Mouse (Mus musculus) heart, postnatal 36 days (tissue): Measurements from ENCODE around the gene Ccni. TPM values are rescaled to one million over a fixed set of nuclear protein-coding genes. Genes with fewer than 3 reads are reported as not detected.

Source experiments
- DNase-seq, 2 experiments: peaks; one replicate each; pipeline ENCODE4 v3.0.0; 2021 to 2022
- intact Hi-C: fragments of 180-260 bp; cut with DNase I; formaldehyde crosslinking; loops from one replicate; pipeline ENCODE4 v1.15.1; 2025
- total RNA-seq, 2 experiments: library from RNA; stranded (reverse); gene quantifications; 2 replicates each; pipeline ENCODE4 v1.2.3; 2021

Ccni gene
- total RNA-seq, 2 experiments from 2014 or later, result 167 to 188 TPM

DNA sequence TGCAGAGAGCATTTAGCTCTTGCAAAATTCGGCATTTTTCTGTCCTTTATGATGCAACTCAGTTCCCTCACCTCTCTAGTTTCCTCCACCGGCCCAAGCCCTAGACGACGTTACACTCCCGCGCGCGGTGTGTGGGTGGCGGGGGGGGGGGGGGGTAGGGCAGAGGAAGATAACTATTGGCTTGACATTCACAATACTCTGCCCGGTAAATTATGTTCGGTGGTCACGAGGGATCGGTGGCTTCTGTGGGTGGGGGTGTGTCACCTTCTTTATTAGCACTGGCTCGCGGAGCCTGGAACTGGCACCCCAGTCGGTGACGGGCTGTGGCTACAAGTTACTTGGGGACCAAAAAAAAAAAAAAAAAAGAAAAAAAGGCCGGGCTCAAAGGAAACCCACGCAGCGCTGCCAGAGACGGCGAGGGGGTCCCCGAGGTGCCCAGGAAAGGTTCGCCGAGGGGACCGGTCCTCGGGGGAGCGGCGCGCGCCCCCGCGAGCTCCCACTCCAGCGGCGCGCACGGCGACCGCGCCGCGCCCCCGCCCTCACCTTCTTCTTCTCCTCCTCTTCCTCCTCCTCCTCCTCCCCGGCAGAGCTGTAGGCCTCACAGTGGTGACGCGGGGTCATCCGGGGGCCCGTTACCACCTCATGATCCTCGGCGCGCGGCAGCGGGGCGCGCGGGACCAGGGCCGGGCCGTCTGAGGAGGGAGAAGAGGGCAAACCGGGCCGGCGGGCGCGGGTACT, 755 bp downstream of the Ccni start:
- peak; percentile 49 to 68 for DNase-seq
- intact Hi-C loops, result loop anchor here (1.0 to 5.0 kb wide), 2 partner anchors 63 to 117 kb away; no protein-coding TSS in a partner anchor

DNA sequence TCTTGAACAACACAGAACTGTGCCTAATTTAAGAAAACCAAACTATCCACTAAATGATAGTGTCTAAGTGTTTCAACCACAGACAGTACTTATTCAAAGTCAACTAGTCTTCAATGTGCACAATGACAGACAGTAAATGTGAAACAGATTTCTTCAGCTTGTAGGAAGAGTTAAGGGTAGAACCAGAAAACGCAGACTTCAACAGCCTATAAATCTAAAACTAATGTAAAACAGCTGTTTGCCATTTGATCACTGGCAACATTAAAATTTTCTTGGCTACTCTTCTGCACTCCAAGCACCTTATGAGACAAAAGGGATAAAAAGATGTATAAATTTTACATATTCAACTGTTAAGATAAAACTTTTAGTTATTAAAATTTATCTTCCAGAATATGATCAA, 5.1 kb downstream of the Ccni start:
- intact Hi-C loops, result no loop called here
- DNase-seq, result no peak

DNA sequence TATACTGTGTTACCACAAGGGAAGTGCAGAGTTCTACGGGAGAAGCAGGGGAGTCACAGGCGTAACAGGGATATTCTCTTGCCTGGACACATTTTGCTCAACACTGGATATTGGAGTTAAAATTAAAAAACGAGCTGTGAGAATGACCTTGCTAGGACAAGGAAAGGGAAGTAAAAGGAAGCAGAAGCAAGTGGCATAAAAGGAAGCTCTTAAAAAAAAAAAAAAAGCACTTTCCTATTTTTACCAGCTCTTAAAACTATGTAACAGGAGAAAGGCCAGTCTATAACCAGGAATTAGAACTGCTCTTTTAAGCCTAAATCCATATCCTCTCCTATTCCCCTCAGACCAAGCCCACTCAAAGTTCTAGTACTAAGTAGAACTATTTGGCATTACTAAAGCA, 8.1 kb downstream of the Ccni start:
- DNase-seq, result no peak
- intact Hi-C loops, result no loop called here

DNA sequence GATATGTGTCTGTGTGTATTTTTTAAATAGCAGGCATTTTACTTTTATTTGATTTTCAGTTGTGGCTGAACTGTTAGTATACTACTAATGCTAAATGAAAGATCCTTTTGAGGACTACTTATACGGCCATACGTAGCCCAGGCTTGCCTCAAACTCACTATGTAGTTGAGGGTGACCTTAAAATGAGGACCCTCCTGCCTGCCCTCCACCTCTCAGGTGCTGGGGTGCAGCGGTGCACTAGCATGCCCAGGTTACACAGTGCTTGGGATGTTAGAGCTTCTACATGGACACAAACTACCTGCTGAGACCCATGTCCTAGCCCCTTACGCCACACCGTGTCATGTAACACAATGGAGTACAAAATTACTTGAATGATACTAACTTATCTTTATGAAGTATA, 15.9 kb downstream of the Ccni start:
- DNase-seq, result no peak
- intact Hi-C loops, result no loop called here

DNA sequence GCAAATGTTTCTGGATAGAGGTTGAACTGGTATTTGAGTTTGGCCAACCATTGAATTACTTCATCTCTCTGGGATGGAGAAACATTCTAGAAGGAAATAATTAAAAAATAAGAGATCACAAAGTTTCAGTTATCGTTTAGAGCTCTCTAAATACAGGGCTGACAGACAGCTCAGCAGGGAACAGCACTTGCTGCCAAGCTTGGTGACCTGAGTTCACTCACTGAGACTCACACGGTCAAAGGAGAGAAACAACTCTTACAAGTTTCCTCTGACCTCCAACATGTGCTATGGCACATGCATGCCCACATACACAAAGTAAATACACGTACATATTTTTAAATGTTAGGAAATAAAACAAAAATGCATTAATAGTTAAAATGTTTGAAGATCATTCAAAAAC, 16.7 kb downstream of the Ccni start:
- no peak for DNase-seq
- intact Hi-C loops, result no loop called here

DNA sequence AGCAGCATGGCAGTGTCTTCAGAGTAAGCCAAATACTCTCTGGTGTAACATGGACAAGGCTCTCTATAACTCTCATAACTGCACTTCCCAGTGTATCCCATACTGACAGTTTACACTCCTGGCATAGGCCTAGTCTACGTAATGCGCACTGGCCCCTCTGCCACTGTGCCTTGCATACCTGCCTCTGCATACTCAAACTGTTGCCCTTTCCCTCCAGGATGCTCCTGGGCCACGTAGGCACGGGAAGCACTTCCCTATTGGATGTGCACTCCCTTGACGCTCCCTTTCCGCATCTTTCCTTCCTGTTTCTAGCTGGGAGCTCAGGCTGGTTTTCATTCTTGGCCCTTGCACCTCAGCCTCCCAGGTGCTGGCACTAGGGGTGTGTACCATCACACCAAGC, 21.7 kb downstream of the Ccni start:
- intact Hi-C loops, result no loop called here
- DNase-seq, result no peak

DNA sequence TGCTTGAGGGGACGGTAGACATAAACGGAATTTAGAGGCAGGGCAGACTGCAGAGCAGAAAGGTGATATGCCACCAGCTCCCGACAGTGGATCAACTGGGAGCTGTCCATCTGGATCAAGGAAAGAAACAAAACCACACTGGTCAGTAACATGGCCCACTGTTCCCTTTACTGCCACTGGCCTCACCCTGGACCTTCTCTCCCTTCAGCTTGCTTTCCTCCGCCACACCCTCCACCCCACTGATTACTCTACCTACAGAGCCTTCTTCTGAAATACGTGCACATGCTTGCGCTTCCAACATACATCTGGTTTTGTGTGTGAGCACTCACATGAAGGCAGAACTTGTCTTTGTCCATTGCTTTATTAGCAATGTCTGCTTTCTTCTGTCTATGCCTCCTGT, 23.0 kb downstream of the Ccni start:
- intact Hi-C loops, result no loop called here
- DNase-seq, result no peak

DNA sequence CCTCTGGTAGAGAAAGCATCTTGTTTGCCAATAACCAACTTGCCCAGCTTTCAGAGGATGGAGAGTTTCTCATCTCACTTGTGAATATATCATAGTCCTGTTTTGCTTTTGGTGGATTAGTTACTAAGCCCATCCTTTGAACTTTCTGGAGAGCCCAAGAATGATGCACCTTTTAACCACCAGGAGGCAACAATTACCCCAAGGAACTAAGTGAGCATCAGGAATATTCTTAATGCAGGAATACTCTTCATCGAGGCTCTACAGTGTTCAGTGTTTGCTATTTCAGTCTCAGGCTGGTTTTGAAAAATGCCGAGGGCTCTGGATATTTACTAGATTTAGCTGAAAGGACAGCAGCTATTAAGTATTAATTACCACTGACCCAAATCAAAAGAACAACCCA, 26.0 kb downstream of the Ccni start:
- no peak for DNase-seq
- intact Hi-C loops, result loop anchor here (2.0 kb wide), 2 partner anchors 89 to 143 kb away; no protein-coding TSS in a partner anchor

DNA sequence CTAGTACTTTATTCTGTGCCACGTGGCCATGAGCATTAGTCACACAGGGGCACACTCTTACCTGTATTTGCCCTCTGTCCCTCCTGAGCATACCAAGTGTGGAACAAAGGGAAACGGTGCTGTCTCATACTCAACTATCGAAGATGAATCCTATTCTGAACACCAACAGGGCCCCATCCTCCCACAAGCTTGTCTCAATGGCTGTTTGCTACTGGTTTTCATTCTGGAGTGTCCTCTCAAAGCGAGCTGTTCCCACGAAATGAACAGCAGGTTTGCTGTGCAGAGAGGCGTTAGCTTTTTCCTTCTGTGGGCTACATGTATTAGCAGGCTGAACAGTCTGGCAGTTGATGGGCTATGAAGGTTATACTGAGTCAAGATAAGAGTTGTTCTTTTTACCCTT, 27.7 kb downstream of the Ccni start:
- intact Hi-C loops, result no loop called here
- no peak for DNase-seq

DNA sequence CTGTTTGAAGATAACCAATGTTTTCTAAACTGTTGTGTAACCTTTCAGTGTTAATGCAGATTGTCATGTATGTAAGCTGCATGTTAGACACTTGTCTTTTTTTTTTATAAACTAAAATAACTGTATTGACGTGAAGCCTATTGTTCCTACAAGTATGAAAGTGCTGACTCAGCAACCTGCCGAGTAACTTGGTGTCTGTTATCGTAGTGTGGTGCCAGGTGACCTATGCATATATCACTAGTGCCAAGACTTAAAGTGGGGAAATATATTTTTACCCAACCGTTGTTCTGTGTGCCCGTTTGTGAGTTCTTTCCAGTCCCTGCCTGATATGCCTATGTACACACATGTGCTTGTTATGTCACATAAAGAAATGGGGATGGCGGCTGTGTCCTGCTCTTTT, 31.6 kb downstream of the Ccni start:
- intact Hi-C loops, result no loop called here
- no peak for DNase-seq

DNA sequence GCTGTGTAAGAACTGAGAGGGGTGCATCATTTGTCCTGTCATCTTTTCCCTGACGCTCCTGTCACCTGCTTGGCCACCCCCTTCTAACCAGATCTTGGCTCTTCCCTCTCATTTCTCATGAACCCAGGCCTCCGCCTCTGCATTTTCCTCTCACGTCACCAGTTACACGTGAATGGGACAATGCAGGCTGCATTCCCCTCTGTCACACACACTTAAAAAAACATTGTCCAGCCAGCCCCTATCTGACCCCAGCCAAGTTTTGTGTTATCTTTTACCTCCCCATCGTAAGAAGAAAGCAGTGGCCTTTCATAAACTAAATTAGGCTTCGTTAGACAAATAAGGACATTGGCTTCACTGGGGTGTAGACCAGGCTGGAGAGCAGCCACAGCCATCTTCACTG, 33.8 kb downstream of the Ccni start:
- no peak for DNase-seq
- intact Hi-C loops, result no loop called here

DNA sequence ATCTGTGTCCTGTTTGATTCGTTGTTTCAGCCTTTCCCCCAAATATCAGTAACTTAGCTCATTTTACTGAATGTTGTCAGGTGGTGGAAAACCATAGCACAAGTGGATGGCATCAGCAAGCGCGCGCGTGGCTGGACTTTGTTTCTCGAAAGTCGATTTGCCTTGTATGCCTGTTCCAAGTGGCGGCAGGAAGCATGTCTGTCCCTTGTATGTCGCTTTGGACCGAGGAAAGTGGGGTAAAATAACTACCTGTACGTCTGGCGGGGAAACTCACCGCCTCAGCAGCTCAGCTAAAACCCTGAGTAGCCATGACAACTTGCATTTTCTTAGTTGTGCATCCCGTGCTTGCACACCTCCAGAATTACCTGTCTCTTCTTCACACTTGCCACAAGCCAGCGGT, 34.9 kb downstream of the Ccni start:
- DNase-seq, result no peak
- intact Hi-C loops, result no loop called here

DNA sequence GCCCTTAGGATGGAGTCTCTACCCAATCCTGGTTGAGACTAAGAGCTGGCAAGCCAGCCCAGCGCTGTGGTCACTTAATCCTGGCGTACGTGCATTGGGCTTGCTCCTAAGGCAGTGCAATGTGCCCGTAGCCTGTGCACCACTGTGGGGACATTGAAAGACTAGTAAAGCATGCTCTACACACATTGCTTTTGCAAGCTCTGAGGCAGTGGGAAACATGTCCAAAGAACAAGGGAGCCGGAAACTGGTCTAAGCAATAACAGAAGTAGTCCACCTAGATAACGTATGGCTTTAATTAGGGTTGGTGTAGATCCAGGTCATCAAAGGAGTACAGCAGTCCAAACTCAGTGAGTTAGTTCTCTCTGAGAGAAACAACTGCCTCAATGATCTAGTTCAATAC, 37.6 kb downstream of the Ccni start:
- DNase-seq, result no peak
- intact Hi-C loops, result loop anchor here (10.0 kb wide), 1 partner anchor 114 kb away; no protein-coding TSS in a partner anchor

DNA sequence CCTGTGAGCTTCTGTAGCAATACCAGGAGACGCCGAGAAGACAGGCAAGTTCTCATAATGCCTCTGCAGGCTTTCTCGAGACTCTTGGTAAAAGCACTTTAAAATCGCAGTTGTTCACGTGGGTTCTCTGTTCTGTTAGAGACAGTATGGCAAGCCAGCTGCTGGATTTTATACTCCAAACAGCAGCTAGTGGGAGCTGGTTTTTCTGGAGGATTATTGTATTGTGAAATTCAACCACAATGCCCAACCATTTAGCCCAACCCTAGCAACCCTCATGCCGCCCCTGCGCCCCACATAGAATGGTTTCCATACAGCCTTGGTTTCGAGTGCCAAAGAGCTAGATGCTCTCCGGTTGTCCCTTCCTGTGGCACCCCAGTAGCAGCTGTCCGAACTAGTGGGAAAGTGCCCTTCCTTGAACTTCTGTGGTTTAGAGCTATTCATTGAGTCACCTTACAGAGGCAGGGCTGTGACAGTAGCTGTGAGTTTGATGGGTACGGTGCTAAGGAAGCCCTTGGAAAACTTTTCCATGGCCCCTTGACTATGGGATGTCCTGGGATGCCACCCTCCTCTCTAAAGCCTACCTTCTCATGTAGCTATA, 38.3 kb downstream of the Ccni start:
- no peak for DNase-seq
- intact Hi-C loops, result loop anchor here (10.0 kb wide), 1 partner anchor 113 kb away; no protein-coding TSS in a partner anchor

DNA sequence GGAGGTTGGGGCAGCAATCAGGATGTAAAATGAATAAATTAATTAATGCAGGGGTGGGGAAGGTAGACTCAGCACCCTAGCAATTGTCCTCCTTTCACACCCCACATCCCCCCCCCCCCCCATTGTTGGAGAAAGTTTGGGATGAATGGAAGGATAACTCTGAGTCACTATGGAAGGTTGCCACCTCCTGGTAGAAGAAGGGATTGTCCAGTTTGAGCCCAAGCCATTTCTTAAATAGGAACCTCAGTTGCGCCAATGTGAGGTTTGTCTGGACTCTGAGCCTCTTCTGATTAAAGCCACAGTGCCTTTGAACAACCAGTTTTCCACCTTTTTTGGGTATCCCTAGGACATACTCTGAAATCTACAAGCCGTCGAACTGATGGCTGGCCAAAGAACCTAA, 42.8 kb downstream of the Ccni start:
- intact Hi-C loops, result loop anchor here (1.0 to 10.0 kb wide), 8 partner anchors 36 to 436 kb away; partner anchors contain the start of gene Sept11
- DNase-seq, result peak; percentile 62 to 69

DNA sequence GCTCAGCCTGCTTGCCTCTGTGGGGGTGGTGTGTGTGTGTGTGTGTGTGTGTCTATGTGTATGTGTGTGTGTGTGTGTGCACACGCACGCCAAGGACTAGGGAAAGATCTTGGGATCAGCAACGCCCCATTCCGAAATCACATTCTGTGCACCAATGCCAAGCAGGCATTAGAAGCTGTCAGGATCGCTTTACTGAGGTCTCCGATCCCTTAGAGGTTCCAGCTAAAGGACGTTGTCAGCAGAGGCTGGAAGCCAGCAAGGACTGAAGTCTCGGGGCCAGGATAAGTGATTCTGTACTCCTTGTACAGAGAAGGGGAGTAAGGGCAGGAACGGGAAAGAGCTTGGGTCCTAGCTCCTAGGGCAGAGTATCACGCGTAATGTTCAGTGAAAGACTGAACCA, 51.9 kb downstream of the Ccni start:
- intact Hi-C loops, result no loop called here
- no peak for DNase-seq

DNA sequence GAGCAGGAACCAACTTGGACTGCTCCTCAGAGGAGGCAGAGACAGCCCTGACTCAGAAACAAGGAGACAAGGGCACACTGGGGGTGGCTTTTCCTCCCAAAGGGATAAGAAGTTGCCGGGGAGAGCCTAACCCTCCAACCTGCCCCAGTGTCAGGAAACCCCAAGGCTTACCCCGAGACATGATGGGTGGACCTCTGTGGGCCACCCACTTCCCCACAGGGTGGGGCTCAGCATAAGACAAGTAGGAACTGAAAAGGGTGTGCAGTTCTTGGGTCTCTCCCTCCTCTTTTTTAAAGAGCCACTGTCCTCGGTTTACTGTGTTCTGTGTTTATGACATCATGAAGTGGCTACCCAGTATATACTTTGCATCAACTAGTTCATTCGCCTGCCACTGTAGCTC, 53.8 kb downstream of the Ccni start:
- intact Hi-C loops, result no loop called here
- DNase-seq, result no peak

DNA sequence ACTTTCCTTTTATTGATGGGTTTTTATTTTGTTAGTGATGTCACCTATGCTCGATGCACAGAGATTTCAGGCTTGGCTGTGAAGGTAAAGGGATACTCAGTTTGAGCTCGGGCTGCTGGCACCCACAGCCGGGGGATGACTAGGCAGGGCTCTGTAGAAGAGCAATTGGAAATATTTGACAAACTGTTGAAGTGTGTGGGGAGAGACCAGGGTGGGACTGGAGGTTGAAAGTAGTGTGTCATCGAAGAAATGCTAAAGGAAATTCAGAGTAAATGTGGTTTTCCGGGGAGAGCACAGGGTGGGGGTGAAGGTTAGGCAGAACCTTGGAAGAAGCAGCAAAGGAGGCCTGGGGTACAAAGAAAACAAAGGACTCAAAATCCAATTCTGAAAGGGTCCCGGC, 54.3 kb downstream of the Ccni start:
- intact Hi-C loops, result no loop called here
- no peak for DNase-seq

DNA sequence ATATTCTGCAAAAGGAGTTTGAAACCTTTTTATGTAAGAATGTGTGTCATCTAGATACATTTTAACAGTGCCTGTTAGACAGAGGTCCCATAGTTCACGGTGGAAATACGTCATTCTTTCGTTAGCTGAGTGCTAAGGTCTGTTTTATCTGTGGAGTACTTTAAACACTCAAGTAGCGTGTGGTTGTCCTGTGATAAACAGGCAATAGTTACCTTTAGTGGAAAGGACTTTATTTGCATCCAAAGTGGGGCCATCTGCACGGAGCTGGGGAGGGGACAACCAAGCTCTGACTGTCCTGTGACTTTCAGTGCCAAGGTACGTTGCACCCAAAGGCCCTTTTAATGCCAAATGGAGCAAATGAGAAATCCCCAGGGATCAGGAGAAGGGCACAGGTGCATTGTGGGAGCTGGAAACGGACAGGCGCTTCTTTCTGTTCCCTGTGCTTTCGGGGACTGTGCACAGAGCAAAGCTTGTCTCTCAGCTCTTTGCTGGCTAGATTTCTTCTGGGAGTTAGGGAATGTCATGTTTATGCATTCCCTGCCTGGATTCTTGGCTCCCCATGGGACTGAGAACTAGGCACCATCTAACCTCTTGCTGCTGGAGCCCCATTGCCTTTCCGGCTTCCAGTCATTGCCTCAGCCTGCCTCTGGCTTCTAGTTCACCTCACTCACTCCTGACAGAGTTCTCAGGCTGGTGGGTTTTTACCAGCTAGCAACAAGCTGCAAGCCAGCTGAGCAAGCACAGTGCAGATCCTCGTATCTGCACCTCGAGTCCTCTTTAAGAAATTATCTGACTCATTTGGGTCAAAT, 56.1 kb downstream of the Ccni start:
- intact Hi-C loops, result no loop called here
- DNase-seq, result no peak

DNA sequence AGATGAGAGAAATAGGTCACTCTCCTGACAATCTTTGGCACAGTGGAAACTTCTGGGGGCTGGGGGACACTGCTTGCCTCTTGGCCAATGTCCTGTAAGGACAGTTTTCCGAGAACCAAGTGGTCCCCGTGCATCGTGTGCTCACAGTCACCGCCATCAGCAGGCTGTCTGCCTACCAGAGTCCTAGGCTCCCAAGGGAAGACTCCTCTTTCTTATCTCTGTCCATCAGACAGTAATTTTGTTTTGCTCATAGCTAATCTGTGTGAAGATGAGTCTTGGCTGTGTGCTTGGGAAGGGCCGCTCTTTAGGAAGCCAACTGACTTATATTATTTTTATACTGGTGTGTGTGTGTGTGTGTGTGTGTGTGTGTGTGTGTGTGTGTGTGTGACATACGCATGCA, 60.8 kb downstream of the Ccni start:
- intact Hi-C loops, result no loop called here
- DNase-seq, result no peak

DNA sequence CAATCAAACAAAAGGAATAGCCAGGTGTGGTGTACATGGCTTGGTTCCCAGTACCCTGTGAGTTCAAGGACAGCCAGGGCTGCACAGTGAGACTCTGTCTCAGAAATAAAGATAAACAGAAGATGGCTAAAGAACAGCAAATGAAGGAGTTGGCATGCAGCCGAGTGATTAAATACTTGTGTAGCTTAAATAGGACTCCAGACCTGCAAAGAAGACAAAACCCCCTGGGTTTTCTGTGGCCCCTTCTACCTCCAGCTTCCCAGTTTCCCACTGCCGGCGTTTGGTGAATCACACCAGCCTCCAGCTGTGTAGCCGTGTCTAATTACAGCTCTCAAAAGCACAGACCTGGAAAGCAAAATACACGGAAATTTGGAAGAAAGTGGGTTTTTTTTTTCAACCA, 61.4 kb downstream of the Ccni start:
- intact Hi-C loops, result no loop called here
- no peak for DNase-seq
